Mouse (Mus musculus) spleen, adult 2 months (tissue): ENCODE results near the gene Arsa.

Source experiments
- CTCF ChIP-seq: fragments of 200-500 bp; IDR thresholded peaks from 2 replicates; pipeline ENCODE4 v1.5.1; 2011; ENCODE audit warnings: mild to moderate bottlenecking, inconsistent platforms; ENCODE audit not compliant: insufficient read depth, insufficient read length, insufficient replicate concordance; ENCODE audit errors: extremely low read depth
- POLR2A ChIP-seq: fragments of 200-500 bp; IDR thresholded peaks from 2 replicates; pipeline ENCODE4 v1.6.1; 2011; ENCODE audit warnings: low read depth, low read length, inconsistent platforms

DNA sequence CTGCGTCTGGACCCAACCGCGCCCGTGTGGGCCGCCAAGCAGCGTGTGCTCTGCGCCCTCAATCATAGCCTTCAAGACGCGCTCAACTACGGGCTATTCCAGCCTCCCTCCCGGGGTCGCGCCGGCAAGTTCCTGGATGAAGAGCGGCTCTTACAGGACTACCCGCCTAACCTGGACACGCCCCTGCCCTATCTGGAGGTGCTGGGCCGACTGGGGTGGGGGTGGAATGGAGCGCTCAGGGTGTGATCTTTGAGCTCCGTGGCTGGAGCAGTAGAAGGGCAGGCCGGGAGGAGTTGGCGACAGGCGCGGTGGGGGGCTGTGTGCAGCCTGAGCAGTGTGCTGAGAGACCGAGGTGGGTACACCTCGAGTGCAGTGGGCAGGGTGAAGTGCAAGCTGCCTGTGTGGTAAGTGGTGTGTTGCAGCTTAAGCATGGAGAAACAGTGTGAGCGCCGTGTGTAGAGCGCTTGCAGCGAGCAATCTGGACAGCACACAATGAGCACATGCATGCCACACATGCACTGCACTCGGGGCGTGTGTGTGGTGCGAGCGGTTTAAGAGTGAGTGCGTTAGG, 23.1 kb upstream of the Arsa start:
- TF ChIP-seq CTCF (no peak), POLR2A (no peak)
